Mouse (Mus musculus) G1E-ER4 (cell line): ENCODE measurements around the gene Stip1. TPM values are rescaled to one million over a fixed set of nuclear protein-coding genes. Genes with fewer than 3 reads are reported as not detected.

ENCODE experiments used
- GATA1 ChIP-seq: IDR thresholded peaks from one replicate; pipeline ENCODE4 v1.8.0; 2012; ENCODE audit warnings: low read length, inconsistent platforms
- polyA plus RNA-seq: library from polyadenylated mRNA; stranded (reverse); fragments of >175 nt; gene quantifications from 2 replicates; pipeline ENCODE4 v1.2.3, GENCODE M21; 2012

Stip1 gene
- polyA plus RNA-seq, 1 experiment, result 144 TPM

DNA sequence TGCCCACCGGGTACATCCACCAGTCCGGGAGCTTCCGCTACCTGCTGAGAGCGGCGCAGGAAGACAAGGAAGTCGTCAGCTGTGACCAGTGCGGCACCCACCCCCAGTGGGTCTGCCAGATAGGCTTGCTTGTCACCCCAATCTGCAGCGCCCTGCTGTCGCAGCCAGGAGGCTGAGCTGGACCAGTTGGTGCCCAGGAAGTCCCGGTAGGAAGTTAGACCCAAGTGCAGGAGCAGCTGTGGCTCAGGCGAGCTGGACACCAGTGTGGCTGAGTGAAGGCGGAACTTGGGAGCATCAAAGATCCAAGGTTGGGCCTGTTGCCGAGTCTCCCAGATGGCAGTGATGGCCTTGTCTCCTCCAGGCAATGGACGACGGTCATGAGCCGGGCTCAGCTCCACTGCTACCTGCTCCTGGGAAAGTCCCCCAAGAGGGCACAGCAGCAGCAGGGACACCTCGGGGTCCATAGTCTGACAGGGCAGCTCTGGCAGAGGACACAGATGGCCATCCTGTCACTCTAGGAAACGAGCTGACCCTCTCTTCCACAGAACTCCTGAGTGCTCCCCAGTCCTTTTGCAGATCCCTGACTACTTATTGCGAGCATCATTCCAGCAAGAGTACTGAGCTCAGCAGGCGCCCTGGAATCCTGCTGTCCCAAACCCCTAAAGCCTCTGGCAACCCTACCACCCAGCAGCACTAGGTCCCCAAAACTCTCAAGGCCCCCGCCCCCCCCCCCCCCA lies 44.3 kb downstream of the Stip1 start:
- no peak for TF ChIP-seq GATA1

DNA sequence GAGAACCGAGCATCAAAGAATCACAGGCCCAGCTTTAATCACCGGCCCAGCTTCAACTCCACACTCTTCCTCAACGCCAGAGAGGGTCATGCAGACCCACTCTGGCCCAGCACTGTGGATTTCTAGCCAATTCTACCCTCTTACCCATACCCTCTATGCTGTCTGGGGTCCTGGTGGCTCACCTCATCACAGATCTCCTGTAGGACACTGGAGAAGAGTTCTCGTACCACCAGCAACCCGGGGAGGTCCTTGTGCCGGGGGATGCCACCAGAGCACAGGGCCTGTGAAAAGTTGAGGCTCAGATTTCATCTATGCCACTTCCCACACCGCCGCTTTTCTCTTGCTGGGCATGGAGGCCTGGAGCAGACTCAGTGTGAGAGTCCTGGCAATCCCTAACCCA lies 45.3 kb downstream of the Stip1 start:
- TF ChIP-seq GATA1, result no peak

DNA sequence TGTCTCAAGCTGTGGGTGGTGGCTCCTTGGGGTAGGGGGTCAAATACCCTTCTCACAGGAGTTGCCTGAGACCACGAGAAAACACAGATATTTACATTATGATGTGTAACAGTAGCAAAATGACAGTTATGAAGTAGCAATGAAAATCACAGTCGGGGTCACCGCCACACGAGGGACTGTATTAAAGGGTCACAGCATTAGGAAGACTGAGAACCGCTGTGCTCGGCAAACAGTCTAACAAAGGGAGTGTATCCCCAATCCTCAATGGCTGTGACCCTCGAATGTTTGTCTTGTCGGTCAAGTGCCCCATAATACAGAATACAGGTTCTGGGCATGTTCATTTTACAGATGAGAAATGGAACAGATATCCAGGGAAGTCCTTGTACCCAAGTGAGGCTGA lies 45.8 kb downstream of the Stip1 start:
- no peak for TF ChIP-seq GATA1

DNA sequence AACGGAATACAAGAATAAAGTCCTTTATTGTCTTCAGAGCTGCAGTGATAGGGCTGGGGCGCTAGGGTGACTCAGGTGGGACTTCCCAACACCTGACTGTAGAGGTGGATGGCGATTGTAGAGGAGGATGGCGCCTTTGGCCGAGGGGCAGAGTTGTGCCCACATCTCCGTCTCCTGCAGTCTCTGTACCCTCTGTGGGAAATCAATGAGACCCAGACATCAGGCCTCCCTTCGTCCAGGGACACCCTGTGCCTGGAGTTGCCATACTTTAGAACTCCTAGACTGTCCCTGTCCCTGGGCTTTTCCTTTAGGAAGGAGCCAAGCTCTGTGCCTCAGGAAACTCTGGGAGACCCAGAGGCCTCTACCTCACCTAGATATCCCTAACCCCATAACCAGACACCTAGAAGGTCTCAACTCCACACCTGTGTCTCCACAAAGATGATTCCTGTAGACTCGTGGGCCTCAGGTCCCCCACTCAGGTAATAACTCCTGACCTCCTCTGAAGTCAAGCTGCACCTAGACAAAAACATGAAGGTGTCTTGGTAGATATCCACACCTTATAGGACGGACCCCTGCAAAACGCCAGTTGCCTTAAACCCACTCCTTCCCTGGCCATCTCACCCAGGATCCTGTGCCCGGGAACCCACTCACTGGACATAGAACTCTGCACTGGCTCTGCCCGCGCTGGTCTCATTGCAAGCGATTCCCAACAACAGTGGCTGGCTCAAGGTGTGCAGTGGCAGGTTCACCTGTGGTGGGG lies 46.6 kb downstream of the Stip1 start:
- TF ChIP-seq GATA1, result no peak

- no peak for TF ChIP-seq GATA1
Observed at GRCm38 (mm10) chr19:6992011-6992858, 47.5 kb downstream of the Stip1 start, which contains the start of gene Dnajc4. Gene Dnajc4, minus strand, starts transcription at chr19:6992572.

DNA sequence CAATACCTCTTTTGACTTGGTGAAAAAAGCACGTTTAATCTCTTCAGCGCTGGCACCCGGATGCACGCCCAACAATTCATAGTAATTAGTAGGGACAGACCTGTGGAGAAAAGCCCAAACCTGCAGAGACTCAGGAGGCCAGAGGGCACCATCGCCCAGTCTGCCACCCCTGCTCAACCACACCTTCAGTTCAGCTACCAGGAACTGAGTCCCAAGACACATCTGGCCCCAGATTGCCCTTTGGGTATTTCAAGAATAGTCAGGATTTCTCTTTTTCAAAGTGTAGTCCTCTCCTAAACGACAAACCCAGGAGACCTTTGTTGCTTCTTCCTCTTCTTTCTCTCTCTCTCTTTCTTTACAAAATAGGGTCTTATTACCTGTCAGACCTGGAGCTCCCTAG lies 49.1 kb downstream of the Stip1 start:
- no peak for TF ChIP-seq GATA1

DNA sequence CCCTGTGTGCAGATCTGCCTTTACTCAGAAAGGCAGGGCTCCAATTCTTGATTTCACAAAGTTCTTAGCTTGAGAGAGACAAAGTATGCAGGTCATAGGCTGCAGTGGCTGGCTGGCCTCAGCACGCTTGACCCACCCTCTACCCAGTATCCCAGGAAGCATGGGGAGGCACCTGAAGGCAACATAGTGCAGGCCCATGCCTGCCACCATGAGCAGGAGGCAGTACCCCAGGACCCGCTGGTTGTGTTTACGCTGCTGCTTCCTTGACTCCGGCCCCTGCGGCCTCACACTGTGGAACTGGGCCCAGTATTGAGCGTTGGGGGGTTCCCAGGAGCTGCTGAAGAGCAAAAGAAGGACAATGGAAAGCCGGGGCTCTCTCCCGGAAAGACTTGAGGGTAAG lies 50.5 kb downstream of the Stip1 start:
- TF ChIP-seq GATA1, result no peak

DNA sequence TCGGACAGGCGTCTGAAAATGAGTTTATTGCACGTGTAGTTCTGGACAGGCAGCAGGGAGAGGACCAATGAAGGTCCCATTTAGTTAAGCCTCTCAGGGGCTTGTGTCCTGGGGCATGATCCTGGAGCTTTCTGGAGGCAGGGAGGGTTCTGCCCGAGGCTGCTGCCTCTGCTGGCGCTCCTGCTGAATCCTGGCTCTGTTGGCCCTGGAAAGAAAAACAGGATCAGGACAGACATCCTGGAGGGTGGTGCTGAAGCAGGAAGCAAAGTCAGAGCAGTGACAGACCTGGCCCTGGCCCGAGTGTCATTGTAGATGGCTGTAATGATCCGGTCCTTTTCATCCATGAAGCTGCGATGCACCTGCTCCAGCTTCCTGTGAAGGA lies 51.9 kb downstream of the Stip1 start:
- TF ChIP-seq GATA1, result no peak

DNA sequence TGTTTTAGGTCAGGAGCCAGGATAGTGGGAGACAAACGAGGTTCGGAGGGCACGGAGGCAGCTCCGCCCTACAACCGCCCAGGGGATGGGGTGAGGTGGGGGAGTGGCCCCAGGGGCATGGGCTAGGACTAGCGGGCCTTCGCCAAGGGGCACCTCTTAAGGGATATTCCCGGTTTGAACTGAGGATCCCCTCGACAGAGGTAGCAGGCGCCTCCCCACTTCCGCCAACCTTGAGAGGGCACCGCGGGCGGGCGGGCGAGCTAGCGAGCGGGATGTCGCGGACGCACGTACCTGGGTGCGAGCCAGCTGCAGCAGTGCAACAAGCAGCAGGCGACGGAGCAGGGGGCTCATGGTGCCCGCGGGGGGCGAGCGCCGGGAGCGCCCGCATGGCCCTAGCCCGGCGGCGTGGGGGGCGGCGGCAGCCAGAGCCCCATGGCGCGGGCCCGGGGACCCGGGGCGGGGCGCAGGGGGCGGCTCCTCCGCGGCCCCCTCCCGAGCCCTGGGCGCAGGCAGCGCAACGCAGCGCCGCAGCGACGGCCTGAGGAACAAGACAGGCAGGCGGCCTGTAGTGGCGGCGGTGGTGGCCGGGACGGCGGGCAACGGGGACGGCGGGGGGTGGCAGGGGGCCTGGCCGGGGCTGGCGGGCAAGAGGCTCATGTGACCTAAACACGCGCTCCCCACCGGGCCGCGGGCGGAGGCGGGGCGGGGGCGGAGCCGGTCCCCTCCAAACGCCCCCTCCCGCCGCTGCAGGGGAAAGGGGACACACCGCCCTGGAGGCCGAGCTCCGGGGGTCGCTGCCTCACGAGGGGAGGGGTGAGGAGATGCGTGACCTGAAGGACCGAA lies 52.5 kb downstream of the Stip1 start, which contains the start of gene Vegfb:
TSS of gene Vegfb (minus strand) at position 591 of the 843 bp plus-strand sequence.
- TF ChIP-seq GATA1, result no peak

DNA sequence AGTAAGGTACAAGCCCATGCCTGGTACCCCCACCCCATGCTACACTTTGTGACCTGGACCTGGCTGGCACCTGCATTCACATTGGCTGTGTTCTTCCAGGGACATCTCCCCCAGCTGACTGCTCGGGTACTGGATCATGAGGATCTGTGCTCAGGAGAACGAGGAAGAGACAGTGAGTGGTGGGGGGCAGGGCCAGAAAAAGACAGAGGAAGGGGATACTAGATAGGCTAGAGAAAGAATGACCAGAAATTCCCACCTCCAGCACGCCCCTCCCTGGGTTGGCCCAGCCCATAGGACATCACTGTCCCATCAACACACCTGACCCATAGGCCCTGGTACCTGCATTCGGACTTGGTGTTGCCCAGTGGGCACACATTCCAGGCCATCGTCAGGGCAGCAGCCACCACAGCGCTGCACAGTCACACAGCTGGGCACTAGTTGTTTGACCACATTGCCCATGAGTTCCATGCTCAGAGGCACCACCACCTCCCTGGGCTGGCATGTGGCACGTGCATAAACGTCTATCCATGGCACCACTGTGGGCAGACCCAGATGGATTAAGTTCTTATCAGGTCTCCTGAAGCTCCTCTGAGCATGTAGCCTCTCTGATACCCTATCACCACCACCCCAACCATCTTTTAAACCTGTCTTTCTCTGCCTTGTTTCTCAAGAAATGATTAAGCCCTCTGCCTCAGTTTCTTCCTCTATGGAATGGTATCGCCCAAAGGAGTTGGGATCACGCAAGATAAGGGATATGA lies 53.6 kb downstream of the Stip1 start:
- no peak for TF ChIP-seq GATA1

GRCm38 (mm10) chr19:6985300-6985699 lies 54.5 kb downstream of the Stip1 start:
- no peak for TF ChIP-seq GATA1

DNA sequence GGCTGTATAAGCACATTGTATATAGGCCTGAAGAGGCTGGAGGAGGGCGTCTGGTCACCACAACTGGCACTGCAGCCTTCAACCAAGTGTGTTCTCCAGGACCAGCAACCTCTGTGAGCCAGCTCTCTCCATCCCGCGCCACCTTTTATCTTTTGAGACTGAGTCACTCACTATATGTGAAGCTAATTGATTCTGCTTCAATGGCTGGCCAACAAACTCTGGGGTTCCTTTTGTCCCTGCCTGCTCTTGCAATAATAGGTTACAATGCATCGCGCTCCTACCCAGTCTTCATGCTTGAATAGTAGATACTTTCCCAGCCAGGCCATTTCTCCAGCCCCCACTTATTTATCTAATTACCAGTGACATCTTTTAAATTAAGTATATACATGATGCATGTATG lies 56.1 kb downstream of the Stip1 start:
- no peak for TF ChIP-seq GATA1

DNA sequence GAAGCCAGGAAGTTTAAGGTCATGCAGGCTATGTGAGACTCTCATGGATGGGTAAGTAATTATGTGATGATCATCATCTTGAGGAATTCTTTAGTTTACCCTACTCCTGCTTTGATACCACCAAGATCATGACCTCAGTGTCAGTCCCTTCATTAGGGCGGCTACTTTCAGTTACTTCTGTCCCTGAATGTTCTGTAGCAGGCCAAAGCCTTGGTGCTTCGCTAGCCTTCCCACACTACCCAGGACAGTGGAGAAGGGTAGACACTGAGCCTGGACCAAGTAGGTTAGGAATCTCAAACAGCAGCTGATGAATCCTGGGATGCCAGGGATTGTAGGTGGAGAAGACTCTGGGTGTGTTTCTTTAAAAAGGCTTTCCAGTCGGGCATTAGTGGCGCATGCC lies 58.3 kb downstream of the Stip1 start:
- no peak for TF ChIP-seq GATA1

GRCm38 (mm10) chr19:6980381-6981093 lies 59.2 kb downstream of the Stip1 start, which contains the start of gene Fkbp2:
Gene Fkbp2, minus strand, starts transcription at chr19:6980501.
- TF ChIP-seq GATA1, result no peak
